Mouse (Mus musculus): ENCODE measurements around the gene Pkm.

Gene Pkm

DNA sequence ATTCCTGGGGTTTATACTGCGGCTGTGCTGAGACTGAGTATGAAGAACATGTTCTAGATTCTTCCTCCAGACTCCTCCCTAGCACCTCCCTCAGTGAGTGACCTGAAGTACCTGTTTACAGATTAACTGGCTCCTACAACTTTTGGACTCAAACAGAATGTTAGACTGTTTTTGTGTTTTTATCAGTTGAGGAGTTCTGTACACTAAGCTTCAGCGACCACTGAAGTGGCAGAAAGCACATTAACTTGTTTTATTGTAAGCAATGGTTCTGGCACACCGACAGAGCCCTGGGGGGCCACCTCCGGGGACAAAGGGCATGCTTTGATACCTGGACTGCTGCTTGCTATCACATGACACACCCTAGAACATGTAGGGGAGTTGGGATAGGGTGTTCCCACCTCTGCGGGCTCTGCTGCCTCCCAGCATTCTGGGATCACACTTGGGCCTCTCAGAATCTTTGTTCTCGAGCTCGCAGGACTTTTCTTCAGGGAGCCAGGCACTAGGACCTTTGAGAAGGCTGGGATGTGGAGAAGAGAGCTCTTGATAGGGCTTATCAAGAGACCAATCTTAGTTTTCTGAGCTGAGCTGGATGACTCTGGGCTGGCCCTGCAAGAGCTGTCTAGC, 60.2 kb downstream of the Pkm start:
- no peak for DNase-seq

DNA sequence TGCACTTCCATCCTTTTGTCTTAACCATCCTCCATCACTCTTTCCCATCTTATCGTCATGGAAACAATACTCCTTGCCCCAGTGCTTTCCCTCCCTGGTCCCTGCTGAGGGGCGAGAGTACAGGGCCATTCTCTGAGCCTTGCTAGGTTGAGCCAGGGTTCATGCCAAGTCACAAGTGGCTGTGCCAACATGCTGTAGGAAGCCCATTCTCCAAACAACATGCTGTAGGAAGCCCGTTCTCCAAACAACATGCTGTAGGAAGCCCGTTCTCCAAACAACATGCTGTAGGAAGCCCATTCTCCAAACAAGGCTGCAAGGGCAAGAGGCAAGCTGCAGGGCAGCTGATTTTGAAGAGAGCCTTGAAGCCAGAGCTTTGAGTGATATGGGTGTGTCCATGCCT, 62.1 kb downstream of the Pkm start:
- peak in 1 of 2 experiments; percentile 35 for DNase-seq

DNA sequence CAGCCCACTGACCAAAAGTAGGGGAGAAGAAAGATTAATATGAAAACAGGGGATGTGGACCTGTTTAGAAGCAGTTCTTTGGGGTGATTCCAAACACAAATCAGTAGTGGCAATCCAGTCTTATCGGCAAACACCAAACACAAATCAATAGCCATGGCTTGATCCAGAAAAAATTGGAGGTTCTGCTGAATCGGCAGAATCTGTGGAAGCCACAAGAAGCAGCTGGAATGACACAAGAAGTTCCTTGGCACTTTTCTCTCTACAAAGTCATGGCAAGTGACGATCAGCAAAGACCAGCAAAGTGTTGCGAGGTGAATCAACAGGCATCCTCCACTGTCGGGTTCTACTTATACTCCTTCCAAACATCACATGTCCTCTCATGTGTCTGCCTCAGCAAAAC, 65.0 kb downstream of the Pkm start:
- no peak for DNase-seq

DNA sequence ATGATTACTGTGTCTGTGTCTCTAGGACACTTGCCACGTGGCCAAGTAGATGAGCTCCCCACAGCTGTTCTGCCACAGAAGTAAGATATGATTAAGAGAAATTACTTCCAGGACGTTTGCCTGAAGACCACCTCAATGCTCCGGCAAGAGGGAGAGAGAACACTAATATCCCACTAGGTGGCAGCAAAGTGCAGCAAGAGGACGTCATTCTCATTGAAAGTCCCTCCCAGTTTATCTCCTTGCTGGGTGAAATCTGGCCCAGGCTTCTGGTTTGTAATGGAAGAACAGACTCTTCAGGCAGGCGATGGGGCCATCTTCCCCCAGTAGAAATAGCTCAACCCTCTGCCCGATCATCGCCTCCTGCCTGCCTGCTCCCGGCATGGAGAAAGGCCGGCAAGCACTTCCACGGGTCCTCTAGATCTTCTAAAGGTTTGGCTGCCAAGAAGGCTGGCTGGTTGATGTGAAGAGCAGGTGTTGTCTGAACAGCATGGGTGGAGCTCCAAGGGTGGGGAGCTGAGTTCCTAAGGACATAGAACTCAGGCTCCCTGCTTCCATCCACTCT, 67.0 kb downstream of the Pkm start:
- peak; percentile 88 to 94 for DNase-seq

DNA sequence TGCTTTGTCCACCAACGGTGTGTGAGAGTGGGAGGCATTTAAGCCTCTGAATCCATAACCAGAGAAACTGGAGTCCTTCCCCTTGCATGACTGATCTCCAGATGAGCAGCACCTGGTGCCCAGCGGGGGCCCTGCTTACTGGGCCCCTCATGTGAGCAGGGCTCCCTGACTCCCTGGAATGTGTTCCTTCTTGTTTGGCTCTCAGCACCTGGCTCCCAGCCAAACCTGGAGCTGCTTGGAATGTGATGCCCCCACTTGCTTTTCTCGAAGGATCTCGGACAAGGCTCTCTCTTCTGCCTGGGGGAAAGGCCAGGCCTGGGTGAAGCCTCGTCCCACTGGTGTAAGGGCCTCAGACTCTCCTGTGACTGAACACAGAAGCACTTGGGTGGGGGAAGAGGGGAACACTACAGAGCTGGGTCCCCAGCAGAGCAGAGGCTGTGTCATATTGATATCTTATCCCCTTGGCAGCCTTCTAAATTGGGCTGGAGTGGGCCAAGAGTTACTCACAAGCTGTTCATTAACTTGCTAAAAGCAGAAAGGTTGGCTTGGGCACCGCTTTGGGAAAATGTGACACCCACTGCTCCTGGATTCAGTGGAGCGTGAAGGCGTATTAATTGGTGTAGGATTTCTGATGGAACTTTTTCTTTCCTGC, 67.7 kb downstream of the Pkm start:
- peak; percentile 71 to 76 for DNase-seq

DNA sequence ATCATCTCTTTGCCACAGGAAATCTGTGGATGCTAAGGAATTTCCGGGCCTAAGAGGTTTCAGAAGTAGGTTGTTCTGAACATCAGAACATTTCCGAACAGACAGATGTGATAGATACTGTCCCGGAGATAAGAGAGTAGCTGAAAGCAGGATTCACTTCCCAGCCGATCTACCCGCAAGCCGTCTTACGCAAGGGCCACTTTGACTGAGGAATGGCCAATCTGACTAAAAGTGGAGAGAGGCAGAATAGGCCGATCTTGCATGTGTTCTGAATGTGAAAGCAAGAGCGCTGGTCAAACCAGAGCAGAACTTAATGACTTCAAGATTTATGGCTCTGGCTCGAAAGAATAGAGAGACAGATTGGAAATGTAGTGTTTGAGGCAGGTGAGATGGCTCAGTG, 69.3 kb downstream of the Pkm start:
- no peak for DNase-seq

DNA sequence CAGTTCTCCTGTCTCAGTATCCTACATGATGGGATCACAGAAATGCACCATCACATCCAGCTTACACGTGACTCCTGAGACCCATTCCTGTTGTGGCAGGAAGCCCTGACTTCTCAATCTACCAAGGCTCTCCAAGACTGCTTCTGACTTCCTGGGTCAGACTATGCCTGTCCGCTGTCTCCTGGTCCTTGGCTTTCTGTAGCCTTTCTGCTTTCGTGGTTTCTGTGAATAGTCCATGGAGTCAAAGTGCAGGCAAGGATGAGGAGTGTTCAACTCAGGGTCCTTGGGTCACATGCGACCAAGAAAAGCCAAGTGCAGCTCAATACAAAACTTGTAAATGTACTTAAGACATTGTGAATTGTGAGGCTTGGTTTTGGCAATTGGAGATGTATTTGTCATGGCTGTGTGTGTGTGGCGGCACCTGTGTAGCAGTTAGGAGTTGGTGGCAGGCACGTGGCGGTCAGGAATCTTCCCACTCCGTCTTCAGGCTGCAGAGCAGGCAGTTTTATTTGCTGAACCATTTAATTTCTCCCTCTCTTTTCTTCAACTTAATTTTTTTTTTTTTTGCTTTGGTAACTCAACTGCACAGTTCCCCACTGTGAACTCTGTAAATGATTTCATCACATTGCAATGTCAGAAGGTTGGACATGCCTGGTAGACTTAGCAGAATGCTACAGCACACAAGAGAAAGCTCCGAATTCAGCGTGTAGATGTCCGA, 71.6 kb downstream of the Pkm start:
- no peak for DNase-seq
